Mouse (Mus musculus) forebrain, embryonic 13.5 days (tissue): Measurements from ENCODE around the gene Ilf2. TPM values are rescaled to one million over a fixed set of nuclear protein-coding genes. Genes with fewer than 3 reads are reported as not detected.

Experiments
- ATAC-seq: fragments of 200-750 bp; cut with Nextera tagmentation; 2 replicates; pipeline ENCODE4 v1.8.0; 2017
- H3K27ac ChIP-seq: fragments of 300-500 bp; sonication (generic); 2 replicates; pipeline ENCODE4 v1.5.1; 2015; ENCODE audit warnings: inconsistent platforms, mild to moderate bottlenecking, moderate library complexity
- H3K27me3 ChIP-seq: fragments of 300-500 bp; sonication (generic); 2 replicates; pipeline ENCODE4 v1.6.1; 2015; ENCODE audit warnings: mild to moderate bottlenecking, inconsistent platforms
- H3K36me3 ChIP-seq: fragments of 300-500 bp; sonication (generic); 2 replicates; pipeline ENCODE4 v1.6.1; 2015; ENCODE audit warnings: mild to moderate bottlenecking, inconsistent platforms; ENCODE audit not compliant: poor library complexity, severe bottlenecking
- H3K4me1 ChIP-seq: fragments of 300-500 bp; sonication (generic); 2 replicates; pipeline ENCODE4 v1.6.1; 2015; ENCODE audit warnings: inconsistent platforms
- H3K4me2 ChIP-seq: fragments of 300-500 bp; sonication (generic); 2 replicates; pipeline ENCODE4 v1.6.1; 2015; ENCODE audit warnings: inconsistent platforms, mild to moderate bottlenecking, moderate library complexity
- H3K4me3 ChIP-seq: fragments of 300-500 bp; sonication (generic); 2 replicates; pipeline ENCODE4 v1.5.1; 2015; ENCODE audit warnings: mild to moderate bottlenecking, inconsistent platforms
- H3K9ac ChIP-seq: fragments of 300-500 bp; sonication (generic); 2 replicates; pipeline ENCODE4 v1.6.1; 2015; ENCODE audit warnings: mild to moderate bottlenecking, inconsistent platforms
- H3K9me3 ChIP-seq: fragments of 300-500 bp; sonication (generic); replicated peaks from 2 replicates; pipeline ENCODE4 v1.6.1; 2016; ENCODE audit warnings: inconsistent platforms
- WGBS: fragments of 180-500 bp; shearing (Covaris S2); methylation state at CpG from one replicate; pipeline ENCODE4 v1.1.7; 2015; 5-methylcytosine and 5-hydroxymethylcytosine counted together
- polyA plus RNA-seq: library from polyadenylated mRNA; unstranded; fragments of >200 nt; fragmentation: Nextera tagmentation; extraction: Ambion mirVana; gene quantifications from 2 replicates; pipeline ENCODE4 v1.2.1, GENCODE M21; 2015

The Ilf2 gene
- polyA plus RNA-seq, 1 experiment from 2014 or later: 388 TPM

- no peaks in the 10 kb centered on the region for H3K36me3 ChIP-seq
- peaks cover 17% of the 10 kb centered on the region for H3K4me1 ChIP-seq
- no peaks in the 10 kb centered on the region for H3K9me3 ChIP-seq
- H3K4me2 ChIP-seq: peak within 1 kb of the TSS; percentile 66
- no peak within 1 kb of the TSS for H3K27ac ChIP-seq
- ATAC-seq: peak; percentile 25; the same call in 1 of the 2 replicates
- peak within 1 kb of the TSS; percentile 38 for H3K4me3 ChIP-seq
- H3K27me3 ChIP-seq: peaks cover 36% of the 10 kb centered on the region
- WGBS: 4% methylated on average over 25 of the region's 25 CpGs
- peak within 1 kb of the TSS; percentile 54 for H3K9ac ChIP-seq
Observed at GRCm38 (mm10) chr3:90513796-90514590, 38.1 kb downstream of the Ilf2 start, which contains the start of the genes S100a1 and S100a13. Gene S100a1, minus strand, starts transcription at chr3:90514392. Gene S100a13, plus strand, starts transcription at chr3:90514435.

GRCm38 (mm10) chr3:90514691-90515090 lies 38.8 kb downstream of the Ilf2 start:
- Histone ChIP-seq H3K4me2 (peak overlapping the region; percentile 66), H3K27me3 (peaks cover 36% of the 10 kb centered on the region), H3K4me3 (peak overlapping the region; percentile 38), H3K9ac (peak overlapping the region; percentile 54), H3K4me1 (peaks cover 17% of the 10 kb centered on the region), H3K9me3 (no peaks in the 10 kb centered on the region), H3K36me3 (no peaks in the 10 kb centered on the region), H3K27ac (no peak overlapping the region)
- peak; percentile 60; the same call in 1 of the 2 replicates for ATAC-seq
- WGBS: 2% methylated on average over 10 of the region's 10 CpGs

- Histone ChIP-seq H3K36me3 (no peaks in the 10 kb centered on the region), H3K4me1 (peaks cover 17% of the 10 kb centered on the region), H3K27ac (no peak overlapping the region), H3K27me3 (peaks cover 36% of the 10 kb centered on the region), H3K9ac (peak overlapping the region; percentile 54; the same call in 1 of the 2 replicates), H3K4me2 (peak overlapping the region; percentile 66), H3K9me3 (no peaks in the 10 kb centered on the region), H3K4me3 (peak overlapping the region; percentile 38)
- no peak for ATAC-seq
- 35% methylated on average over 1 of the region's 1 CpGs for WGBS
Observed at GRCm38 (mm10) chr3:90515242-90515641, 39.3 kb downstream of the Ilf2 start.

- H3K9me3 ChIP-seq: no peaks in the 10 kb centered on the region
- no peaks in the 10 kb centered on the region for H3K36me3 ChIP-seq
- peaks cover 17% of the 10 kb centered on the region for H3K4me1 ChIP-seq
- no peak overlapping the region for H3K9ac ChIP-seq
- no peak for ATAC-seq
- peaks cover 40% of the 10 kb centered on the region for H3K27me3 ChIP-seq
- no peak overlapping the region for H3K4me3 ChIP-seq
- H3K4me2 ChIP-seq: no peak overlapping the region
- no peak overlapping the region for H3K27ac ChIP-seq
- WGBS: 85% methylated on average over 4 of the region's 4 CpGs
Observed at GRCm38 (mm10) chr3:90515789-90516188, 39.9 kb downstream of the Ilf2 start.

- H3K27ac ChIP-seq: no peak overlapping the region
- no peak overlapping the region for H3K4me3 ChIP-seq
- no peak overlapping the region for H3K4me2 ChIP-seq
- no peak overlapping the region for H3K9ac ChIP-seq
- ATAC-seq: no peak
- H3K9me3 ChIP-seq: no peaks in the 10 kb centered on the region
- H3K27me3 ChIP-seq: peaks cover 32% of the 10 kb centered on the region
- no peaks in the 10 kb centered on the region for H3K36me3 ChIP-seq
- peaks cover 17% of the 10 kb centered on the region for H3K4me1 ChIP-seq
- 87% methylated on average over 4 of the region's 4 CpGs for WGBS
Observed at GRCm38 (mm10) chr3:90517711-90518110, 41.8 kb downstream of the Ilf2 start.

- 61% methylated on average over 4 of the region's 4 CpGs for WGBS
Observed at GRCm38 (mm10) chr3:90525421-90525820, 49.5 kb downstream of the Ilf2 start.

GRCm38 (mm10) chr3:90526076-90526475 lies 50.1 kb downstream of the Ilf2 start:
- H3K9me3 ChIP-seq: no peaks in the 10 kb centered on the region
- 79% methylated on average over 2 of the region's 2 CpGs for WGBS

More at GRCm38 (mm10) chr3:90525421-90525820, 49.5 kb downstream of the Ilf2 start:
- H3K27ac ChIP-seq: no peak overlapping the region
- ATAC-seq: no peak
- no peak overlapping the region for H3K4me2 ChIP-seq
- H3K4me3 ChIP-seq: no peak overlapping the region
- H3K27me3 ChIP-seq: 0 out of 2 replicates have a peak, but pooled peaks cover 2% of the 10 kb centered on the region
- H3K9ac ChIP-seq: no peak overlapping the region
- no peaks in the 10 kb centered on the region for H3K36me3 ChIP-seq
- H3K9me3 ChIP-seq: no peaks in the 10 kb centered on the region
- H3K4me1 ChIP-seq: no peaks in the 10 kb centered on the region

GRCm38 (mm10) chr3:90526580-90526979 lies 50.7 kb downstream of the Ilf2 start, which contains the start of gene S100a14:
Gene S100a14, plus strand, starts transcription at chr3:90526856.
- H3K4me2 ChIP-seq: no peak within 1 kb of the TSS
- no peak within 1 kb of the TSS for H3K9ac ChIP-seq
- H3K4me1 ChIP-seq: no peaks in the 10 kb centered on the region
- H3K27me3 ChIP-seq: no peaks in the 10 kb centered on the region
- H3K4me3 ChIP-seq: no peak within 1 kb of the TSS
- no peak within 1 kb of the TSS for H3K27ac ChIP-seq
- H3K36me3 ChIP-seq: no peaks in the 10 kb centered on the region
- 80% methylated on average over 5 of the region's 5 CpGs for WGBS
- H3K9me3 ChIP-seq: no peaks in the 10 kb centered on the region
- ATAC-seq: no peak

More at GRCm38 (mm10) chr3:90526076-90526475, 50.1 kb downstream of the Ilf2 start:
- H3K9ac ChIP-seq: no peak overlapping the region
- H3K4me3 ChIP-seq: no peak overlapping the region
- ATAC-seq: no peak
- H3K27ac ChIP-seq: no peak overlapping the region
- H3K36me3 ChIP-seq: no peaks in the 10 kb centered on the region
- no peak overlapping the region for H3K4me2 ChIP-seq
- no peaks in the 10 kb centered on the region for H3K27me3 ChIP-seq
- H3K4me1 ChIP-seq: no peaks in the 10 kb centered on the region

GRCm38 (mm10) chr3:90527291-90527873 lies 51.5 kb downstream of the Ilf2 start:
- Histone ChIP-seq H3K9ac (no peak overlapping the region), H3K4me1 (no peaks in the 10 kb centered on the region), H3K4me3 (no peak overlapping the region), H3K27ac (no peak overlapping the region), H3K4me2 (no peak overlapping the region), H3K36me3 (no peaks in the 10 kb centered on the region), H3K27me3 (no peaks in the 10 kb centered on the region), H3K9me3 (no peaks in the 10 kb centered on the region)
- no peak for ATAC-seq
- WGBS: 90% methylated on average over 7 of the region's 7 CpGs

GRCm38 (mm10) chr3:90531713-90532112 lies 55.8 kb downstream of the Ilf2 start:
- no peaks in the 10 kb centered on the region for H3K9me3 ChIP-seq
- H3K9ac ChIP-seq: no peak overlapping the region
- WGBS: 76% methylated on average over 5 of the region's 5 CpGs
- no peak overlapping the region for H3K27ac ChIP-seq
- no peaks in the 10 kb centered on the region for H3K27me3 ChIP-seq
- no peak overlapping the region for H3K4me3 ChIP-seq
- H3K4me1 ChIP-seq: no peaks in the 10 kb centered on the region
- no peak for ATAC-seq
- no peak overlapping the region for H3K4me2 ChIP-seq
- H3K36me3 ChIP-seq: no peaks in the 10 kb centered on the region

- H3K4me3 ChIP-seq: no peak overlapping the region
- H3K9me3 ChIP-seq: no peaks in the 10 kb centered on the region
- no peaks in the 10 kb centered on the region for H3K27me3 ChIP-seq
- no peaks in the 10 kb centered on the region for H3K36me3 ChIP-seq
- H3K4me2 ChIP-seq: no peak overlapping the region
- WGBS: 67% methylated on average over 1 of the region's 1 CpGs
- H3K9ac ChIP-seq: no peak overlapping the region
- no peak for ATAC-seq
- H3K4me1 ChIP-seq: no peaks in the 10 kb centered on the region
- no peak overlapping the region for H3K27ac ChIP-seq
Observed at GRCm38 (mm10) chr3:90535446-90535845, 59.5 kb downstream of the Ilf2 start.

- WGBS: 43% methylated on average over 10 of the region's 10 CpGs
- Histone ChIP-seq H3K9ac (no peak within 1 kb of the TSS), H3K4me2 (no peak within 1 kb of the TSS), H3K27me3 (no peaks in the 10 kb centered on the region), H3K27ac (no peak within 1 kb of the TSS), H3K4me1 (peaks cover 15% of the 10 kb centered on the region; the same call in 1 of the 2 replicates), H3K36me3 (no peaks in the 10 kb centered on the region), H3K4me3 (no peak within 1 kb of the TSS), H3K9me3 (no peaks in the 10 kb centered on the region)
- no peak for ATAC-seq
Observed at GRCm38 (mm10) chr3:90537141-90537904, 61.4 kb downstream of the Ilf2 start, which contains the start of gene S100a16. Gene S100a16, plus strand, starts transcription at chr3:90537254.
